Mouse (Mus musculus) liver, embryonic 13.5 days (tissue): Measurements from ENCODE around the gene Nos1ap. TPM values are rescaled to one million over a fixed set of nuclear protein-coding genes. Genes with fewer than 3 reads are reported as not detected.

ENCODE experiments used
- ATAC-seq: fragments of 200-750 bp; cut with Nextera tagmentation; 2 replicates; pipeline ENCODE4 v1.8.0; 2017; ENCODE audit warnings: low read depth, mild to moderate bottlenecking, moderate number of reproducible peaks, moderate library complexity
- DNase-seq: peaks from one replicate; pipeline ENCODE4 v3.0.0; 2022
- H3K27ac ChIP-seq: fragments of 300-500 bp; sonication (generic); 2 replicates; pipeline ENCODE4 v1.5.1; 2015; ENCODE audit warnings: moderate library complexity, mild to moderate bottlenecking, inconsistent platforms
- H3K27me3 ChIP-seq: fragments of 300-500 bp; sonication (generic); 2 replicates; pipeline ENCODE4 v1.6.1; 2015; ENCODE audit warnings: mild to moderate bottlenecking, inconsistent platforms
- H3K36me3 ChIP-seq: fragments of 300-500 bp; sonication (generic); 2 replicates; pipeline ENCODE4 v1.6.1; 2015; ENCODE audit warnings: mild to moderate bottlenecking, inconsistent platforms
- H3K4me1 ChIP-seq: fragments of 300-500 bp; sonication (generic); replicated peaks from 2 replicates; pipeline ENCODE4 v1.6.1; 2015; ENCODE audit warnings: inconsistent platforms
- H3K4me2 ChIP-seq: fragments of 300-500 bp; sonication (generic); 2 replicates; pipeline ENCODE4 v1.6.1; 2015; ENCODE audit warnings: inconsistent platforms, mild to moderate bottlenecking, moderate library complexity
- H3K4me3 ChIP-seq: fragments of 300-500 bp; sonication (generic); replicated peaks from 2 replicates; pipeline ENCODE4 v1.5.1; 2015; ENCODE audit warnings: mild to moderate bottlenecking, inconsistent platforms
- H3K9ac ChIP-seq: fragments of 300-500 bp; sonication (generic); 2 replicates; pipeline ENCODE4 v1.6.1; 2015; ENCODE audit warnings: mild to moderate bottlenecking, inconsistent platforms
- H3K9me3 ChIP-seq: fragments of 300-500 bp; sonication (generic); replicated peaks from 2 replicates; pipeline ENCODE4 v1.6.1; 2016; ENCODE audit warnings: inconsistent platforms
- WGBS: fragments of 180-500 bp; shearing (Covaris S2); methylation state at CpG from one replicate; pipeline ENCODE4 v1.1.7; 2015; ENCODE audit not compliant: insufficient replicate concordance; 5-methylcytosine and 5-hydroxymethylcytosine counted together
- polyA plus RNA-seq: library from polyadenylated mRNA; unstranded; fragments of >200 nt; fragmentation: Nextera tagmentation; extraction: Ambion mirVana; gene quantifications from 2 replicates; pipeline ENCODE4 v1.2.1, GENCODE M21; 2015

Nos1ap gene
- polyA plus RNA-seq, 1 experiment from 2014 or later: 3.7 TPM

DNA sequence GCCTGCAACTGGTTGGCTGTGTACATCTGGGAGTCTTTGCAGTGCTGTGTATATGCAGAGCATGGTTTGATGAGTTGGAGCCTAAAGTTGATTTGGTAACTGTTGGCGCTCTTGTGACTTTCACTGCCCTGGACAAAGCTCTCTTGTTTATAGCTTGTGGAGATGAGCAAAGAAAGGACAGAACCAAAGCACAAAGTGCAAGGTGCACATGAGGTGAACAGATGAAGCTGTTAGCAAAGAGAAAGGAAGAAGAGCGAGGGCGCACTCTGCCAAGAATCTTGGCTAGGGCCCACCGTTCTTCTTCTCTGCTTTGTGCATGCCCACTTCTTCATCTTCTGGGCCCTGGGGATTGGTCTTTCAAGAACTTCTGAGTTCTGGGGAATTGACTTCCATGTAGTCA is 245.8 kb downstream of the Nos1ap start:
- H3K27ac ChIP-seq: no peak overlapping the region
- H3K9me3 ChIP-seq: no peaks in the 10 kb centered on the region
- no peak overlapping the region for H3K9ac ChIP-seq
- H3K4me1 ChIP-seq: no peaks in the 10 kb centered on the region
- H3K4me3 ChIP-seq: no peak overlapping the region
- H3K27me3 ChIP-seq: no peaks in the 10 kb centered on the region
- DNase-seq (no peak), ATAC-seq (no peak)
- H3K36me3 ChIP-seq: no peaks in the 10 kb centered on the region
- WGBS: 83% methylated on average over 4 of the region's 4 CpGs
- H3K4me2 ChIP-seq: no peak overlapping the region

- no peak for ATAC-seq
- Histone ChIP-seq H3K4me2 (no peak overlapping the region), H3K9me3 (no peaks in the 10 kb centered on the region), H3K4me1 (no peaks in the 10 kb centered on the region), H3K27me3 (no peaks in the 10 kb centered on the region), H3K36me3 (no peaks in the 10 kb centered on the region), H3K9ac (no peak overlapping the region), H3K4me3 (no peak overlapping the region), H3K27ac (no peak overlapping the region)
- DNase-seq: no peak
- WGBS: 68% methylated on average over 8 of the region's 8 CpGs
Observed at GRCm38 (mm10) chr1:170343081-170343480, 246.6 kb downstream of the Nos1ap start.

GRCm38 (mm10) chr1:170339943-170340342 is 249.7 kb downstream of the Nos1ap start:
- Histone ChIP-seq H3K9me3 (no peaks in the 10 kb centered on the region), H3K4me3 (no peak overlapping the region), H3K9ac (no peak overlapping the region), H3K4me2 (no peak overlapping the region), H3K27ac (no peak overlapping the region), H3K27me3 (no peaks in the 10 kb centered on the region), H3K36me3 (no peaks in the 10 kb centered on the region), H3K4me1 (no peaks in the 10 kb centered on the region)
- 54% methylated on average over 3 of the region's 3 CpGs for WGBS
- DNase-seq: no peak
- no peak for ATAC-seq

- H3K4me3 ChIP-seq: no peak overlapping the region
- H3K4me2 ChIP-seq: no peak overlapping the region
- ATAC-seq (no peak), DNase-seq (no peak)
- no peaks in the 10 kb centered on the region for H3K27me3 ChIP-seq
- H3K9ac ChIP-seq: no peak overlapping the region
- no peaks in the 10 kb centered on the region for H3K36me3 ChIP-seq
- no peaks in the 10 kb centered on the region for H3K9me3 ChIP-seq
- no peaks in the 10 kb centered on the region for H3K4me1 ChIP-seq
- H3K27ac ChIP-seq: no peak overlapping the region
- 51% methylated on average over 4 of the region's 4 CpGs for WGBS
Observed at GRCm38 (mm10) chr1:170332775-170333174, 256.9 kb downstream of the Nos1ap start.

GRCm38 (mm10) chr1:170331926-170332325 is 257.7 kb downstream of the Nos1ap start:
- H3K9me3 ChIP-seq: no peaks in the 10 kb centered on the region
- no peak overlapping the region for H3K27ac ChIP-seq
- H3K4me1 ChIP-seq: no peaks in the 10 kb centered on the region
- WGBS: 61% methylated on average over 6 of the region's 6 CpGs
- no peaks in the 10 kb centered on the region for H3K27me3 ChIP-seq
- no peak overlapping the region for H3K9ac ChIP-seq
- ATAC-seq (no peak), DNase-seq (no peak)
- H3K36me3 ChIP-seq: no peaks in the 10 kb centered on the region
- no peak overlapping the region for H3K4me3 ChIP-seq
- H3K4me2 ChIP-seq: no peak overlapping the region

GRCm38 (mm10) chr1:170325277-170325676 is 264.4 kb downstream of the Nos1ap start:
- Histone ChIP-seq H3K36me3 (no peaks in the 10 kb centered on the region), H3K4me1 (no peaks in the 10 kb centered on the region), H3K9me3 (no peaks in the 10 kb centered on the region), H3K27ac (no peak overlapping the region), H3K27me3 (no peaks in the 10 kb centered on the region), H3K4me3 (no peak overlapping the region), H3K4me2 (no peak overlapping the region), H3K9ac (no peak overlapping the region)
- no peak for ATAC-seq
- no peak for DNase-seq
- WGBS: 63% methylated on average over 4 of the region's 4 CpGs

DNA sequence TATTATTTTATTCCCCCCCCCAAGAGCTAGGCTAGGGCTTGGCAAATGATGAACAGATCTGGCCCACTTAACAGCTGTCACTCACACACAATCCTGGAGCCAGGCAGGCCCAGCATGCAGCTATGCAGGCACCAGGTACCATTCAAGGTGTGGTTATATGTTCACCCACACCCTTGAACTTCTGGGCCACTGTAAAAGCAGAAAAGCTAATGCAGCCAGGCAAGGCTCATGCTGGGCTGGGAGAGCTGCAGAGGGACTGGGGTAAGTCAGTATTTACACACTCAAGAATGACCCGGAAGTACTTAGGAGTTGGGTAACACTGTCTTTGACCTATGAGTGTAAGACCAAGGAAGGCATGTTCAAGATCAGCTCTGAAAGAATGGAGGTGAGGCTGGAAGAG is 265.3 kb downstream of the Nos1ap start:
- H3K4me2 ChIP-seq: no peak overlapping the region
- ATAC-seq (no peak), DNase-seq (no peak)
- no peaks in the 10 kb centered on the region for H3K9me3 ChIP-seq
- H3K36me3 ChIP-seq: no peaks in the 10 kb centered on the region
- H3K9ac ChIP-seq: no peak overlapping the region
- no peak overlapping the region for H3K4me3 ChIP-seq
- H3K27me3 ChIP-seq: no peaks in the 10 kb centered on the region
- no peaks in the 10 kb centered on the region for H3K4me1 ChIP-seq
- WGBS: 82% methylated on average over 1 of the region's 1 CpGs
- no peak overlapping the region for H3K27ac ChIP-seq

DNA sequence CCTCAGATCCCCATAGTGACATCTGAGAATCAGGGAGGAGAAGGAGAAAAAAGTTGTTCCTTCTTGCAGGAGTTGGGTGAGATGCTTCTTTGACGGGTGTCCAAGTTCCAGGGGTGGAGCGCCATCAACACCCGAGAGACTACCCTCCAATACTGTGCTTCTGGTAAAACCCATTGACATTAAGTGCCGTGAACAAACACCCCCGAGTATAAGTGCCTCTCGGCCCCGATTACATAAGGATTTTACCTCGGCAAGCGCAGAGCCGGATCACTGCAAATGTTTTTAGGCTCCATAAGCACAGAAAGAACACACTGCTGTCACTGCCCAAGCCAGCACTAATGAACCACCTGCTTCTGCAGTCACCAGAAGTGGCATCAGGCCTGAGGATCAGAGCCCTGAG is 266.7 kb downstream of the Nos1ap start:
- H3K27ac ChIP-seq: no peak overlapping the region
- no peak overlapping the region for H3K9ac ChIP-seq
- no peaks in the 10 kb centered on the region for H3K4me1 ChIP-seq
- no peak overlapping the region for H3K4me3 ChIP-seq
- DNase-seq (no peak), ATAC-seq (no peak)
- H3K27me3 ChIP-seq: no peaks in the 10 kb centered on the region
- H3K36me3 ChIP-seq: no peaks in the 10 kb centered on the region
- H3K9me3 ChIP-seq: no peaks in the 10 kb centered on the region
- no peak overlapping the region for H3K4me2 ChIP-seq
- 76% methylated on average over 10 of the region's 10 CpGs for WGBS

- DNase-seq (no peak), ATAC-seq (no peak)
- H3K36me3 ChIP-seq: no peaks in the 10 kb centered on the region
- no peaks in the 10 kb centered on the region for H3K4me1 ChIP-seq
- no peak overlapping the region for H3K4me2 ChIP-seq
- no peak overlapping the region for H3K9ac ChIP-seq
- H3K9me3 ChIP-seq: no peaks in the 10 kb centered on the region
- no peak overlapping the region for H3K4me3 ChIP-seq
- no peak overlapping the region for H3K27ac ChIP-seq
- H3K27me3 ChIP-seq: no peaks in the 10 kb centered on the region
- 71% methylated on average over 2 of the region's 2 CpGs for WGBS
Observed at GRCm38 (mm10) chr1:170322046-170322445, 267.6 kb downstream of the Nos1ap start.

GRCm38 (mm10) chr1:170311431-170311830 is 278.2 kb downstream of the Nos1ap start:
- H3K9ac ChIP-seq: no peak overlapping the region
- DNase-seq (no peak), ATAC-seq (no peak)
- no peaks in the 10 kb centered on the region for H3K4me1 ChIP-seq
- H3K27me3 ChIP-seq: no peaks in the 10 kb centered on the region
- WGBS: 64% methylated on average over 6 of the region's 6 CpGs
- H3K27ac ChIP-seq: no peak overlapping the region
- no peaks in the 10 kb centered on the region for H3K36me3 ChIP-seq
- no peak overlapping the region for H3K4me3 ChIP-seq
- H3K9me3 ChIP-seq: no peaks in the 10 kb centered on the region
- no peak overlapping the region for H3K4me2 ChIP-seq

GRCm38 (mm10) chr1:170308503-170308902 is 281.2 kb downstream of the Nos1ap start, which contains the start of gene Spata46:
Gene Spata46 (plus strand): TSS chr1:170308803.
- ATAC-seq (no peak), DNase-seq (no peak)
- no peak within 1 kb of the TSS for H3K4me3 ChIP-seq
- WGBS: 83% methylated on average over 4 of the region's 4 CpGs
- H3K4me2 ChIP-seq: no peak within 1 kb of the TSS
- no peaks in the 10 kb centered on the region for H3K9me3 ChIP-seq
- H3K36me3 ChIP-seq: no peaks in the 10 kb centered on the region
- no peak within 1 kb of the TSS for H3K27ac ChIP-seq
- no peaks in the 10 kb centered on the region for H3K27me3 ChIP-seq
- no peak within 1 kb of the TSS for H3K9ac ChIP-seq
- H3K4me1 ChIP-seq: no peaks in the 10 kb centered on the region

DNA sequence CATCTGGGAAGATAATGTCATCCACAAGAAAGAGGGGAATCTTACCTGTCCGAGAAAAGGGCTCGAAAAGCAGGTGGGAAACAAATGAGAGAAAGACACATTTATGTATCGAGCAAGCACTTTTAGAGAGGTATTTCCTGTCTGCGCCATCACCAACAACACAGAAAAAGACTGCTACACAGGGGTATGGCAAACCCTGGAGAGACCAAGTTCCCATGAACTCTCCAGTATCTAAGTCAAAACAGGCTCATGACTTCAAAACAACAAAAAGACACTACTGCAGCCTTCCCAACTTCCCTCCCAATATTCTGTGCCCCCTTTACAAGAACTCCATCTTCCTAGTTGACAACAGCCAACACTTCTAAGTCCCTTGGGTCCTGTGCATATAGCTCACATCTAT is 283.4 kb downstream of the Nos1ap start, which contains the start of gene Gm7694:
Gene Gm7694 (minus strand): TSS at position 101 of the 400 bp plus-strand sequence.
- no peak for ATAC-seq

More for the DNA sequence above, 283.4 kb downstream of the Nos1ap start, which contains the start of gene Gm7694:
- no peak within 1 kb of the TSS for H3K4me3 ChIP-seq
- H3K27me3 ChIP-seq: no peaks in the 10 kb centered on the region
- 83% methylated on average over 4 of the region's 4 CpGs for whole genome bisulfite sequencing
- no peaks in the 10 kb centered on the region for H3K36me3 ChIP-seq
- H3K4me1 ChIP-seq: no peaks in the 10 kb centered on the region
- H3K4me2 ChIP-seq: no peak within 1 kb of the TSS
- DNase-seq: no peak
- no peak within 1 kb of the TSS for H3K9ac ChIP-seq
- H3K9me3 ChIP-seq: no peaks in the 10 kb centered on the region
- H3K27ac ChIP-seq: no peak within 1 kb of the TSS
